Mouse (Mus musculus) heart, embryonic 10.5 days (tissue): ENCODE results near the gene Gm9508. TPM values are rescaled to one million over a fixed set of nuclear protein-coding genes. Genes with fewer than 3 reads are reported as not detected.

ENCODE experiments used
- DNase-seq: peaks from one replicate; pipeline ENCODE4 v3.0.0-alpha.2; 2017; ENCODE audit warnings: low spot score
- H3K27ac ChIP-seq: fragments of 300-500 bp; sonication (generic); 2 replicates; pipeline ENCODE4 v1.5.1; 2016; ENCODE audit warnings: mild to moderate bottlenecking
- H3K27me3 ChIP-seq: fragments of 300-500 bp; sonication (generic); 2 replicates; pipeline ENCODE4 v1.6.1; 2016; ENCODE audit warnings: mild to moderate bottlenecking; ENCODE audit not compliant: poor library complexity, insufficient read depth, severe bottlenecking
- H3K36me3 ChIP-seq: fragments of 300-500 bp; sonication (generic); 2 replicates; pipeline ENCODE4 v1.6.1; 2016; ENCODE audit warnings: mild to moderate bottlenecking, moderate library complexity
- H3K4me1 ChIP-seq: fragments of 300-500 bp; sonication (generic); 2 replicates; pipeline ENCODE4 v1.6.1; 2016; ENCODE audit warnings: mild to moderate bottlenecking
- H3K4me3 ChIP-seq: fragments of 300-500 bp; sonication (generic); 2 replicates; pipeline ENCODE4 v1.5.1; 2016; ENCODE audit warnings: mild to moderate bottlenecking, moderate library complexity
- H3K9me3 ChIP-seq: fragments of 300-500 bp; sonication (generic); 2 replicates; pipeline ENCODE4 v1.6.1; 2016; ENCODE audit warnings: mild to moderate bottlenecking, moderate library complexity
- WGBS: fragments of 180-500 bp; shearing (Covaris S2); methylation state at CpG from one replicate; pipeline ENCODE4 v1.1.7; 2016; 5-methylcytosine and 5-hydroxymethylcytosine counted together
- polyA plus RNA-seq: library from polyadenylated mRNA; unstranded; fragments of >200 nt; fragmentation: Nextera tagmentation; extraction: Ambion mirVana; gene quantifications from 2 replicates; pipeline ENCODE4 v1.2.1, GENCODE M21; 2016

The Gm9508 gene
- polyA plus RNA-seq, 1 experiment from 2014 or later, result not detected

DNA sequence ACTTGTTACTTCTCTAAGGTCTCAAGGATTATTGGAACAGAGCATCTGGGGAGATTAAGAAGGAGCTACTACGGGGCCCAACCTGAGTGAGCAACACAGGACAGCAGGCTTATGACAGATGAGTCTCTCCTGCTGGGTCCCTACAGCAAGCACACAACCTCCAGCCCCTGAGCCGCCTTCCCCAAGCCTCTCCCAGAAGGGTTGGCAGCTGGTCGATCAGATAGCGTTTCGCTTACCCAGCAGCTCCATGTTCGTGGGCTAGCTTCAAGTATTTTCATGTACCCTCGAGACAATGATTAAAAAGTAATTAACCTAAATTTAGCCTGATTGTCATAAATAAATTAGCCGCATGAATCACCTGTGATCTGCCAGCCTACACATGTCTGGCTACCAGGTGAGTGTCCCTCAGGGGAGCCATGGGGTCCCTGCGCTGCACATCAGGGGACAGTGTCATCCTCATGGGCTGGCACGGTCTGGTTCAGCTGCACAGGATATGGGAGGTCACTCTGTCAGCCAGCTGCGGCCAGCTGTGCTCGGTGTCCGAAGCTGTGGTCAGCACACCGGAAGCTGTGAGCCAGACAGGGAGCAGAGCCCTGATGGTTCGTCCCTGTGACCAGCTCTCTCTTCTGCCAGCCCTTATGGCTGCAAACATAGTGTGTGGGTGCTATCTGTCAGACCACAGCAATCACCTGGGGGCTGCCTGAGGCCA is 38.6 kb downstream of the Gm9508 start:
- no peaks in the 10 kb centered on the region for H3K4me1 ChIP-seq
- H3K4me3 ChIP-seq, result no peak overlapping the region
- H3K9me3 ChIP-seq, result 0 out of 2 replicates have a peak, but pooled peaks cover 4% of the 10 kb centered on the region
- no peaks in the 10 kb centered on the region for H3K36me3 ChIP-seq
- WGBS, result 72% methylated on average over 15 of the region's 15 CpGs
- peaks cover 9% of the 10 kb centered on the region for H3K27me3 ChIP-seq
- no peak overlapping the region for H3K27ac ChIP-seq
- no peak for DNase-seq

DNA sequence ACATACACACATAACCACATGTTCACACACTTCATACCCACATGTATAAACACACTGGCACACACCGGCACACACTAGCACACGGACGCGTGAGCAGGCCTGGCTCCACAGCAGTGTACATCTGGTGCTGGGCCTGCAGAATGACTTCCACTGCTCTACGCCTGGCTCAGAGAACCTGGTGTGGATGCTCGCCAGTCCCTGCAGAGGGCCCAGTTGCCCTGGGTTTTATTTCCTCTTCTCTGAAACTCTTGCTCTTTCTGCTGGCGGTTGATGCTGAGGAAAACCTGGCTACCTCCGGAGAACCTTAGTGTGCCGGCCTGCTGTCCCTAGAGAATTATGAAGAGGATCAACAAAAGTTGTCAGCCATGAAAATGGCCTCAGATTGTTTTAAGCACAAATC is 45.0 kb downstream of the Gm9508 start:
- DNase-seq, result no peak
- no peak overlapping the region for H3K27ac ChIP-seq
- H3K36me3 ChIP-seq, result 0 out of 2 replicates have a peak, but pooled peaks cover under 1% of the 10 kb centered on the region
- WGBS, result 85% methylated on average over 9 of the region's 9 CpGs
- peaks cover 4% of the 10 kb centered on the region; the same call in 1 of the 2 replicates for H3K4me1 ChIP-seq
- no peak overlapping the region for H3K4me3 ChIP-seq
- H3K27me3 ChIP-seq, result no peaks in the 10 kb centered on the region
- no peaks in the 10 kb centered on the region for H3K9me3 ChIP-seq

DNA sequence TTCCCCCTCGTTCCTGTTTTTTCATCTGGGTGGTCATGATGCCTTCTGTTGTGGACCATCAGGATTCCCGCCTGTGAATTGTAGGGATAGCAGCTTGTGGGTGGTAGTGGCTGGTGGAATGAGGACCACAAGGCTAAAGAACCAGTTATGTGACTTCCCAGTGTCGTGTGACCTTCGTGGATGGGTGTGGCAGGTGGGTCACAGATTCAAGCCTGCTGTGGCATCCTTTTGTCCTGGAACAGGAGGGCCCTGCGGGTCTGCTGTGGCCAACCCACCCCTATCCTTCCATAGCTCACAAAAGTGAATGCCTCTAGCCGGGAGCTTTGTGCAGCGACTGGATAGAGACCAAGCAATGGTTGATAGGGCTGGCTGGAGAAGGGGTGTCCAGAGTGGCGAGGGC is 49.1 kb downstream of the Gm9508 start:
- 82% methylated on average over 8 of the region's 8 CpGs for WGBS
- no peaks in the 10 kb centered on the region for H3K9me3 ChIP-seq
- H3K36me3 ChIP-seq, result peaks cover 42% of the 10 kb centered on the region
- no peak overlapping the region for H3K27ac ChIP-seq
- DNase-seq, result no peak
- H3K4me1 ChIP-seq, result peaks cover 4% of the 10 kb centered on the region
- no peaks in the 10 kb centered on the region for H3K27me3 ChIP-seq
- H3K4me3 ChIP-seq, result no peak overlapping the region

DNA sequence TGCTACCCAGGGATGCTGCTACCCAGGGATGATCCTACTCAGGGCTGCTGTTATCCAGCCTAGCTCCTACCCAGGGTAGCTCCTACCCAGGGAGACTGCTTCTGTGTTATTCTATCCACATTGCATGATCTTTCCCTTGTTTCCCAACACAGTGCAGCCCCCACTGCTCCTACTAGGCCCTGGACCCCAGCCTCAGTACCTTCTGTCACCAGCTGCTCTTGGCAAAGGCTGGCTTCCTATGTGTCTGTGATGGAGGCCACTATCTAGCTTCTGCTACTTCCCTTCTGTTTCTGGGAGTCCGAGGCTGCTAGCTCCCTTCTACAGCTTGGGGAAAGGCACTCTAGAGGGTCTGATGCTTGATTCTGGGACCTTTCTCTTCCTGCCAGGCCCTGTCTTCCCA is 49.6 kb downstream of the Gm9508 start:
- H3K27me3 ChIP-seq, result no peaks in the 10 kb centered on the region
- no peak overlapping the region for H3K27ac ChIP-seq
- 64% methylated on average over 1 of the region's 1 CpGs for WGBS
- H3K9me3 ChIP-seq, result no peaks in the 10 kb centered on the region
- no peak for DNase-seq
- H3K4me3 ChIP-seq, result no peak overlapping the region
- peaks cover 4% of the 10 kb centered on the region for H3K4me1 ChIP-seq
- H3K36me3 ChIP-seq, result peaks cover 46% of the 10 kb centered on the region

Other genes with a start within 250 kb of the Gm9508 start
- 30.7 and 45.6 TPM in 2 replicates for gene Fam207a, start 181.4 kb downstream of the Gm9508 start, polyA plus RNA-seq
- gene Itgb2, start 167.0 kb downstream of the Gm9508 start, polyA plus RNA-seq, result 2.4 and 3.6 TPM in 2 replicates
- gene Pttg1ip, start 115.5 kb downstream of the Gm9508 start, polyA plus RNA-seq, result 94.9 and 97.0 TPM in 2 replicates
- gene Sumo3, start 91.1 kb downstream of the Gm9508 start, polyA plus RNA-seq, result 235 and 306 TPM in 2 replicates
- gene Gm49325, start 91.0 kb downstream of the Gm9508 start, polyA plus RNA-seq, result 2.1 and 2.7 TPM in 2 replicates
- gene Ube2g2, start 75.0 kb downstream of the Gm9508 start, polyA plus RNA-seq, result 83.1 and 92.1 TPM in 2 replicates
- gene Tspear, start 10.7 kb downstream of the Gm9508 start, polyA plus RNA-seq, result 0.14 and 0.38 TPM in 2 replicates
- not detected in 2 replicates for gene Gm19402, start 6.5 kb downstream of the Gm9508 start, polyA plus RNA-seq
- gene Gm10272, start 9.4 kb upstream of the Gm9508 start, polyA plus RNA-seq, result not detected in 2 replicates
- not detected in 2 replicates for gene Gm10024, start 14.2 kb upstream of the Gm9508 start, polyA plus RNA-seq
- gene Gm10142, start 18.6 kb upstream of the Gm9508 start, polyA plus RNA-seq, result not detected in 2 replicates
- not detected in 2 replicates for gene Krtap12-1, start 23.4 kb upstream of the Gm9508 start, polyA plus RNA-seq
- not detected in 2 replicates for gene Gm10100, start 29.3 kb upstream of the Gm9508 start, polyA plus RNA-seq
- gene Gm18596, start 45.4 kb upstream of the Gm9508 start, polyA plus RNA-seq, result not detected in 2 replicates
- gene Gm9736, start 54.1 kb upstream of the Gm9508 start, polyA plus RNA-seq, result not detected in 2 replicates
- gene Gm3233, start 62.4 kb upstream of the Gm9508 start, polyA plus RNA-seq, result not detected in 2 replicates
- not detected in 2 replicates for gene Gm3238, start 74.1 kb upstream of the Gm9508 start, polyA plus RNA-seq
- not detected in 2 replicates for gene Gm7138, start 79.7 kb upstream of the Gm9508 start, polyA plus RNA-seq
- gene Gm3250, start 85.3 kb upstream of the Gm9508 start, polyA plus RNA-seq, result not detected in 2 replicates
- gene Gm7137, start 91.0 kb upstream of the Gm9508 start, polyA plus RNA-seq, result not detected in 2 replicates
- gene Gm9639, start 97.8 kb upstream of the Gm9508 start, polyA plus RNA-seq, result not detected in 2 replicates
- not detected in 2 replicates for gene Gm19668, start 101.9 kb upstream of the Gm9508 start, polyA plus RNA-seq
- not detected in 2 replicates for gene Gm9507, start 114.6 kb upstream of the Gm9508 start, polyA plus RNA-seq
- not detected in 2 replicates for gene Gm2696, start 117.4 kb upstream of the Gm9508 start, polyA plus RNA-seq
- not detected in 2 replicates for gene Krtap10-4, start 129.9 kb upstream of the Gm9508 start, polyA plus RNA-seq
- not detected in 2 replicates for gene Krtap10-10, start 138.7 kb upstream of the Gm9508 start, polyA plus RNA-seq
- gene Gm36176, start 149.6 kb upstream of the Gm9508 start, polyA plus RNA-seq, result not detected in 2 replicates
- gene Gm10318, start 155.6 kb upstream of the Gm9508 start, polyA plus RNA-seq, result not detected in 2 replicates
- not detected in 2 replicates for gene Gm3285, start 164.7 kb upstream of the Gm9508 start, polyA plus RNA-seq
- gene Lrrc3, start 205.3 kb upstream of the Gm9508 start, polyA plus RNA-seq, result 2.7 and 4.9 TPM in 2 replicates